Mouse (Mus musculus) neural tube, embryonic 14.5 days (tissue): ENCODE results near the gene Nup210. TPM values are rescaled to one million over a fixed set of nuclear protein-coding genes. Genes with fewer than 3 reads are reported as not detected.

ENCODE experiments used
- ATAC-seq: fragments of 200-750 bp; cut with Nextera tagmentation; 2 replicates; pipeline ENCODE4 v1.8.0; 2017; ENCODE audit warnings: low read depth, mild to moderate bottlenecking, moderate TSS enrichment, moderate library complexity
- H3K27ac ChIP-seq: fragments of 300-500 bp; sonication (generic); 2 replicates; pipeline ENCODE4 v1.5.1; 2014; ENCODE audit warnings: low read depth, mild to moderate bottlenecking, control low read depth, low read length, moderate library complexity, mixed read lengths
- H3K27me3 ChIP-seq: fragments of 300-500 bp; sonication (generic); 2 replicates; pipeline ENCODE4 v1.6.1; 2014; ENCODE audit warnings: low read length; ENCODE audit not compliant: control insufficient read depth, insufficient read depth
- H3K36me3 ChIP-seq: fragments of 300-500 bp; sonication (generic); 2 replicates; pipeline ENCODE4 v1.6.1; 2014; ENCODE audit warnings: low read length, mixed read lengths; ENCODE audit not compliant: control insufficient read depth, insufficient read depth
- H3K4me1 ChIP-seq: fragments of 300-500 bp; sonication (generic); 2 replicates; pipeline ENCODE4 v1.6.1; 2014; ENCODE audit warnings: low read length; ENCODE audit not compliant: control insufficient read depth, insufficient read depth
- H3K4me2 ChIP-seq: fragments of 300-500 bp; sonication (generic); 2 replicates; pipeline ENCODE4 v1.6.1; 2014; ENCODE audit warnings: mild to moderate bottlenecking, low read depth, low read length, control low read depth
- H3K4me3 ChIP-seq: fragments of 300-500 bp; sonication (generic); 2 replicates; pipeline ENCODE4 v1.5.1; 2014; ENCODE audit warnings: low read depth, low read length, control low read depth, mixed read lengths
- H3K9ac ChIP-seq: fragments of 300-500 bp; sonication (generic); replicated peaks from 2 replicates; pipeline ENCODE4 v1.6.1; 2014; ENCODE audit warnings: low read depth, mild to moderate bottlenecking, control low read depth, low read length, mixed read lengths
- H3K9me3 ChIP-seq: fragments of 300-500 bp; sonication (generic); 2 replicates; pipeline ENCODE4 v1.6.1; 2016; ENCODE audit warnings: low read length; ENCODE audit not compliant: control insufficient read depth
- WGBS: fragments of 180-500 bp; shearing (Covaris S2); extraction: QIAGEN DNeasy Blood & Tissue Kit; methylation state at CpG from one replicate; pipeline ENCODE4 v1.1.7; 2014; 5-methylcytosine and 5-hydroxymethylcytosine counted together
- polyA plus RNA-seq: library from polyadenylated mRNA; unstranded; fragments of >200 nt; fragmentation: Nextera tagmentation; extraction: Ambion mirVana; gene quantifications from 2 replicates; pipeline ENCODE4 v1.2.1, GENCODE M21; 2014

Gene Nup210
- polyA plus RNA-seq, 1 experiment from 2014 or later: 18.3 TPM

DNA sequence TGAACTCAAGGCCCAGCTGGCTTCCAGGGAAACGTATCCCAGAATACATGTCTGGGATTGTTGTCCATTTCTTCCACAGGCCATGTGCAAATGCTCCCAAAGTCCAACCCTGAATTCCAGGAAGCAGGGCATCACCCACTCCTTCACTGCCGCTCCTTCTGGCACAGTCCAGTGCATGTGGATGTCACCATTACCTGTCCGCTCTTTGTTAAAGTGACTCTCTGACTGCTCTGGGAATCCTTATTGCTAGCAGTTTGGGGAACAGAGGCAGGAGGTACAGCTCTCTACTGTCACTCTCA lies 4.7 kb downstream of the Nup210 start:
- H3K4me3 ChIP-seq: no peak overlapping the region
- WGBS: 99% methylated on average over 3 of the region's 3 CpGs
- H3K9ac ChIP-seq: no peak overlapping the region
- no peak for ATAC-seq
- H3K27ac ChIP-seq: no peak overlapping the region
- no peaks in the 10 kb centered on the region for H3K27me3 ChIP-seq
- no peaks in the 10 kb centered on the region for H3K36me3 ChIP-seq
- H3K9me3 ChIP-seq: no peaks in the 10 kb centered on the region
- no peak overlapping the region for H3K4me2 ChIP-seq
- H3K4me1 ChIP-seq: peaks cover 13% of the 10 kb centered on the region

DNA sequence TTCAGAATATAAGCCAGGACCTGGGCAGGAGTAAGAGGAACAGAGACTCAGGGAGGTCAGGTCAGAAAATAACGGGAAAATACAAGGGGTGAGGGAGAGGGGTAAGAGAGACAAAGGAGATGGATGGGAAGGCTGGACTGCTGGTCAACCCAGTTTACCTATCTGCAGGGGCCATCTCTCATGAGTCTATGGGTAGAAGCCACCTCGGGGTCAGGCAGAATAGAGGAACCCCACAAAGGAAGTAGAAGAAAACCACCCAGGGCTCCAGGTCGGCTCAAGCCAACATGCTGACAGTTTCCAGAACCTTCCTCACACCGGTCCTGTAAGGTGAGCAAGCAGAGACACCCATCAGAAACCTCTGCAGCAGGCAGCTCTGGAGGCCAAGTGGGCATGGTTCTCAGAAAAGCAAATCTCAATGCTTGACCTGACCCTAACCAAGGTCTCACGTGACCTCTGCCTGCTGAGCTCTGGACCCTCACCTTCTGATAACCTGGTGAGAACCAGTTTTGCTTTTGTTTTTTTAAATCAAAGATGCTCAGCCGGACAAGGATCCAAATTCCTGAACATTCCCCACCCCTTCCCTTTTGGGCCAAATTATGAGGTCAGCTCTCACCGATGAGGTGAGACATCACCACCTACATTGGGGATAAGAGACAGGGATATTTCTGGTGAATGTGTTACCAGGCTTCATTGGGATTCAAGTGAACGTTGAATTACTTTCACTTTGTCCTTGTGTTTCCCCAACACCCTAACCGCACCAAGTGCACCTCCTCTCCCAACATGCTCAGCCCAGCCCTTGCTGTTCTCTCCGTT lies 5.3 kb downstream of the Nup210 start:
- ATAC-seq: no peak
- Histone ChIP-seq H3K4me3 (no peak overlapping the region), H3K27ac (no peak overlapping the region), H3K9ac (no peak overlapping the region), H3K36me3 (no peaks in the 10 kb centered on the region), H3K9me3 (no peaks in the 10 kb centered on the region), H3K27me3 (no peaks in the 10 kb centered on the region), H3K4me1 (peaks cover 13% of the 10 kb centered on the region), H3K4me2 (no peak overlapping the region)
- WGBS: 91% methylated on average over 10 of the region's 10 CpGs

DNA sequence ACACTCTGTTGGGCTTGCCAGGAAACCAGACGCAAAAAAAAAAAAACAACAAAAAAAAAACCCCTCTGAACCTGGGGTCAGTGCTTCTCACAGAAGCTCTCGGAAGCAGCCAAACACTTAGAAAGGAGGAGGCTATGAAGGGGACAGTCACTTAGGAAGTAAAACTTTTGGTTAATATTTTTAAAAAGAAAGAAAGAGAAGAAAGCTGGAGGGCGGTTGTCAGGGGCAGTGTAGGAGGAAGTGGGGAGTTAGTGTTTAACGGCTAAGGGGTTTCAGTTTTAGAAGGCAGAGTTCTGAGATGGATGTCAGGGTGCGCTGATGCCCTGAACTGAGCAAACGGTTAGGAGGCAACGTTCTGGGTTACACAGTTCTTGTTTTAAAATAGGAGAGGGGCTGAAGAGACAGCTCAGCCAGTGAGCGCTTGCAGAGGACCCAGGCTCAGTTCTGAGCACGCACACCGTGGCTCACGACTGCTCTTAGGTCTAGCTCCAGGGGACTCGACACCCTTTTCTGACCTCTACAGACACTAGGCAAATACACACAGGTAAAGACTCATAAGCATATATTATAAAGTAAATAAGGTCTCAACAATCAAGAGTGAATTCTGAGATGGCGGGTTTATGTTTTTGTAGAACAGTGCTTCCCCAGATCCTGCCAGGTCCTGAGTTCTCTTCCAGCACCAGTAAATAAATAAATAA lies 6.2 kb downstream of the Nup210 start:
- 89% methylated on average over 13 of the region's 13 CpGs for WGBS
- Histone ChIP-seq H3K27me3 (no peaks in the 10 kb centered on the region), H3K4me1 (peaks cover 6% of the 10 kb centered on the region; the same call in 1 of the 2 replicates), H3K9me3 (no peaks in the 10 kb centered on the region), H3K27ac (no peak overlapping the region), H3K9ac (no peak overlapping the region), H3K4me2 (no peak overlapping the region), H3K4me3 (no peak overlapping the region), H3K36me3 (no peaks in the 10 kb centered on the region)
- no peak for ATAC-seq

DNA sequence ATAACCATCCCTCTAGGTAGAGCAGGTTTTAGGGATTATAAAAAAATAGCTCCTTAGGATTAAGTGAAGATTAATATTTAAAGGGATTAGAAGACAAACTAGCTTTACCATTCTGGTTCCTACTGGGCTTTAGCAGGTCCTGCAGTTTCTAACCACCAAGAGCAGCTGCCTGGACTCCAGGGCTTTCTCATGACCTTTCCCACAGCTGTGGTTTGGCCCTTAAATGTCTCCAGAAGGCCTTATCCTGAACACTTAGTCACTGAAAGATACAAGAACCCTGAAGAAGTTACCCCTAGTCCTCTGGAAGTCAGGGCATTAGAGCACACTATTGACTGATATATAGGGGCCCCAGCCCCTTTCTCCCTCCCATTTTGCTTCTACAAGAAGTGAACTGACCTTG lies 7.1 kb downstream of the Nup210 start:
- peaks cover 2% of the 10 kb centered on the region; the same call in 1 of the 2 replicates for H3K4me1 ChIP-seq
- H3K4me3 ChIP-seq: no peak overlapping the region
- no peak overlapping the region for H3K9ac ChIP-seq
- H3K27ac ChIP-seq: no peak overlapping the region
- no peaks in the 10 kb centered on the region for H3K9me3 ChIP-seq
- no peak for ATAC-seq
- H3K36me3 ChIP-seq: no peaks in the 10 kb centered on the region
- H3K27me3 ChIP-seq: no peaks in the 10 kb centered on the region
- no peak overlapping the region for H3K4me2 ChIP-seq

DNA sequence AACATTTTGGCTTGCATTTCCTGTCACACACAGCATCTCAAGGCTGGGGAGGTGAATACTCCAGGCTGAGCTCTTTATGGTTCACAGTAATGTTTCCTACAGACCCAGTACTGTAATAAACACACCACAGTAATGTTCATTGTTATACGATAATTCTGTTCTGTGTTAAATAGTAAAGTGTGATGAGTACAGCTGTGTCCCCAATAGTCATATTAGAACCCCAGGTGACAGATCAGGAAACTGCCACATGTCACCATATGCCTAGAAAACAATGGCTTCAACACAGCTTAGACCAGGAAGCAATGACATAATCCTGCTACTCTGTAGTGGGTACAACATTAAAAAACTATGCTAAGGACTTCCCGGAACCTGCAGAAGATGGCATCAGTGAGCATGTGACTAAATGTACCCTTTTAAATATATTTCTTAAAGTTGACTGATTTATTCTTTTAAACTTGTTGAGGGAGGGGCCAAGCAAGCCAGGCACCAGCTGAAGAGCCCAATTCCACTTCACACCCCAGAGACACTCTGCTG lies 7.6 kb downstream of the Nup210 start:
- Histone ChIP-seq H3K4me1 (no peaks in the 10 kb centered on the region), H3K9ac (no peak overlapping the region), H3K4me2 (no peak overlapping the region), H3K27me3 (no peaks in the 10 kb centered on the region), H3K27ac (no peak overlapping the region), H3K9me3 (no peaks in the 10 kb centered on the region), H3K36me3 (no peaks in the 10 kb centered on the region), H3K4me3 (no peak overlapping the region)
- 76% methylated on average over 2 of the region's 2 CpGs for WGBS
- ATAC-seq: peak; percentile 44; the same call in 1 of the 2 replicates

DNA sequence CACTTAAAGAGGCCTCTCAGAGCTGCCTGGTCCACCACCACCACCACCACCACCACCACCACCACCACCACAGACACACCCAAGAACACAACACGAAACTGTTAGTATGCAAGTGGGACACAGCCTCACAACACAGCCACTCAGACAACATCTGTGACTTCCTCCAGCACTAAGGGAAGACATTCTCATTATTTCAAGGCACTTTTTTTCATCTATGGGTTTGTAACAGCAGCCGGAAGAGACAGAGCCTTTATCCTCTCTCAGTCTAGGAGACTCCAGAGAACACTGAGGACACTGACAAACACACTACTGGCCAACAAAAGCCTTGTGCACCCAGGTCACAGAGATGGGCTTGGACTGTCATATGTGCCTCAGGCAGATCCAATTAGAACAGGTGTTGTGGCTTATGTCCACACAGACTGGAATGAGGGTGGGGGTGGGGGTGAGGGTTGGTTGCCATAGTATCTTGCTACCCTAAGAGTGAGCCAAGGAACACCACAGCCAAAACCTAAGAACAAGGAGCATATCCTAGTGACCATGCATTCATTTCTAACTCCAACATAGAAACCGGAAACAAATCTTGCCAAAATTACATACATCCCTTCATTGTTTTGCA lies 8.2 kb downstream of the Nup210 start:
- Histone ChIP-seq H3K27me3 (no peaks in the 10 kb centered on the region), H3K9me3 (no peaks in the 10 kb centered on the region), H3K27ac (no peak overlapping the region), H3K4me1 (no peaks in the 10 kb centered on the region), H3K9ac (no peak overlapping the region), H3K4me3 (no peak overlapping the region), H3K36me3 (no peaks in the 10 kb centered on the region), H3K4me2 (no peak overlapping the region)
- ATAC-seq: no peak
- WGBS: 78% methylated on average over 3 of the region's 3 CpGs

DNA sequence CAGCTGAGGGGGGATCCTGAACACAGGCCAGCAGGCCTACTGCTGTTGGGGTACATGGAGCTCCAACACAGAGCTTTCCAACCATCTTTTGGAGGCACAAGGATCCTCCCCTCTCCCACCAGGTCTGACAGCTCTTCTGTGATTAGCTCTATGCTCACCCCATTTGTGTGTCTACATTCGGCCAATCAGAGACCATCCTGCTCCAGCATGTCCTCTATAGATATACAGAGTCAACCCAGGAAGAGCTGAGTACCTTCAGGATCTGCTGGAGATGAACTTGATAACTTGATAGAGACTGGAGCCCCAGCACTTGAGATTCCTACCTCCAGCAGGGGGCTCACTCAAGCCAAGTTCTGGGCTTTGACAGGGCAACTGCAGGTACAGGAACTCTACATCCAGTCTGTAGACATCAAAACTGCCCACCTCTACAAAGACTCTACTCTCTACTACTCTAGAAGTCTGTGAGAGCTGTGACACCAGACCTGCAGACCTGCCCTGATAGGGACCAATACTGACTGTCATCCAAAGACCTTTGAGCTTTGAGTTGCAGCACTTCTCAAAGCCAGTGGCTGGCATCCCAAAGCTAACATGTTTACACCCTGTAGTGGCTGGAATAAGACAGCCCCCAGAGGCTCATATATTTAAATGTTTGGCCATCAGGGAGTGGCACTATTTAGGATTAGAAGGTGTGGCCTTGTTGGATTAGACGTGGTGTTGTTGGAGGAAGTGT lies 11.1 kb downstream of the Nup210 start:
- Histone ChIP-seq H3K9ac (no peak overlapping the region), H3K4me3 (no peak overlapping the region), H3K9me3 (no peaks in the 10 kb centered on the region), H3K27ac (no peak overlapping the region), H3K36me3 (no peaks in the 10 kb centered on the region), H3K4me1 (no peaks in the 10 kb centered on the region), H3K27me3 (no peaks in the 10 kb centered on the region), H3K4me2 (no peak overlapping the region)
- 95% methylated on average over 2 of the region's 2 CpGs for WGBS
- no peak for ATAC-seq

DNA sequence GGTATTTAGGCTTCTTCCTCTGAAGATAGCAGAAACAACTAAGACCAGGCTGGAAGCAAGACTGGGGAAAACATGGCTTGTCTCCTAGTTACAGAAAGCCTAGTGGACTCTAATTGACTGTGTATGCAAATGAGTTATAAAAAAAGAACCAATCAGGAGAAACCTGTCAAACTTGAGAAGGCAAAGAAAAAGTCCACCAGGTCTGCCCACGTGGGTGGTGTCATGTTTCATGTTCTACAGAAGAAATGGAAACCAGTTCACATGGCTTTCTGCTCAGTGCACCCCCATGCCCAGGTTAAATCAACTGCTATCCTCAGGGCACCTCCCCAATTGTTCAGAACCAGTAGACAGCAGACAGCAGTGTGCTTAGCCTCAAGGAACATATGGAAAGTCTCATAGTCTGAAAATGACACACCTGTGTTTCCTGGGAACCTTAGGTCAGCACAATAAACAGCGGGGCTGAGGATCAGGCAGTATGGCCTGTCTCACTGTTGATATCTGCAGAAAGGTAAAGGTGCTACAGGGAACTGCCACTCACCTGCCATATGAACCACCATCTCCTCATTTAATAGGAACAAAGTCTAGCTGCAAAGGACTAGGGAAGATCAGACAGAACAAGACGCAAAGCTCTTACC lies 11.7 kb downstream of the Nup210 start:
- no peak for ATAC-seq
- 76% methylated on average over 3 of the region's 3 CpGs for WGBS
- Histone ChIP-seq H3K27ac (no peak overlapping the region), H3K27me3 (no peaks in the 10 kb centered on the region), H3K9ac (no peak overlapping the region), H3K36me3 (no peaks in the 10 kb centered on the region), H3K4me2 (no peak overlapping the region), H3K4me3 (no peak overlapping the region), H3K9me3 (no peaks in the 10 kb centered on the region), H3K4me1 (no peaks in the 10 kb centered on the region)
